Mouse (Mus musculus) CH12.LX (cell line): ENCODE results near the gene Pdzd2.

Source experiments
- BHLHE40 ChIP-seq: IDR thresholded peaks from 2 replicates; pipeline ENCODE4 v1.6.1; 2011; ENCODE audit warnings: mild to moderate bottlenecking, low read depth, low read length, improper control_type of control experiment
- CTCF ChIP-seq, 2 experiments: IDR thresholded peaks in 1 of 2; conservative IDR thresholded peaks in 1 of 2; 2 replicates each; pipeline ENCODE4 v1.5.1; 2011 to 2012; ENCODE audit warnings: low read depth in 2 of 2, low read length in 2 of 2, improper control_type of control experiment in 1 of 2, inconsistent platforms in 1 of 2, mild to moderate bottlenecking in 1 of 2, moderate library complexity in 1 of 2
- E2F4 ChIP-seq: IDR thresholded peaks from 2 replicates; pipeline ENCODE4 v1.6.1; 2011; ENCODE audit warnings: low read depth, low read length, improper control_type of control experiment; ENCODE audit not compliant: insufficient replicate concordance
- EP300 ChIP-seq: IDR thresholded peaks from 2 replicates; pipeline ENCODE4 v1.6.1; 2011; ENCODE audit warnings: low read length, improper control_type of control experiment
- MXI1 ChIP-seq: IDR thresholded peaks from 2 replicates; pipeline ENCODE4 v1.6.1; 2011; ENCODE audit warnings: mild to moderate bottlenecking, low read depth, low read length, improper control_type of control experiment
- POLR2A ChIP-seq: IDR thresholded peaks from 2 replicates; pipeline ENCODE4 v1.6.1; 2011; ENCODE audit warnings: low read depth, mild to moderate bottlenecking, improper control_type of control experiment, low read length

DNA sequence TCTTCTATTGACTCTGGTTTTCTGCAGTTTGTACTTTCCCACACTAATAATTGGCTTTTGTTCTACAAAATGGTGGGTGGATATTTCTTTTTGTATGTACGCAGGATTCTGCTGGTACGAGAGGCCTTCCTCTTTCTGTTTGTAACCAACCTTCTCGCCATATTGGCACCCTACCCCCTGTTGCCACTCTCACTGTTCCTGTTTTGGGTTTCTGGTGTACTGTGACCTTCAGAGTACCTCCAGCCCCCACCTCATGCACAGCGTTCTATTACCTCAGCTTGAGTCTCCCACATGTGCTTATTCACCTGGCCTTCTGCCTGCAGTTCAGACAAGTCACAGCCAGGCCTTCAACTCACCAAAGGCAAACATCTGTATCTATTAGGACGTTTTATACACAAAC, 389.9 kb downstream of the Pdzd2 start:
- TF ChIP-seq POLR2A: no peak
- TF ChIP-seq CTCF (conservative IDR thresholded peaks at IDR 0.05 in 1 of 2, IDR thresholded peaks at IDR 0.05 in 1 of 2; ENCODE audit: low read depth in 2 of 2, low read length in 2 of 2): no peak
- TF ChIP-seq MXI1: no peak
- TF ChIP-seq E2F4: no peak
- TF ChIP-seq EP300: no peak
- no peak for TF ChIP-seq BHLHE40
